Mouse (Mus musculus): ENCODE results near the gene Map1lc3b.

GRCm38 (mm10) chr8:121620801-121621516 lies 30.8 kb downstream of the Map1lc3b start:
- no peak for TF ChIP-seq CTCF (IDR thresholded peaks at IDR 0.05; ENCODE audit: low read depth)
- TF ChIP-seq EP300 (IDR thresholded peaks at IDR 0.05; ENCODE audit: low read depth), result no peak

Data from liver, postnatal 0 days (tissue).